Mouse (Mus musculus) erythroblast, embryonic 14.5 days (primary cell): ENCODE measurements at regions not wholly inside any gene's neighbourhood (a gene's known extent, or its start where the extent isn't known, plus 50 kb on each side); places are given as distances from the start of the nearest gene placed in this dataset.

Experiments
- H3K27me3 ChIP-seq: 2 replicates; pipeline ENCODE4 v1.6.1; 2012; ENCODE audit warnings: inconsistent platforms; ENCODE audit not compliant: control insufficient read depth
- H3K36me3 ChIP-seq: 2 replicates; pipeline ENCODE4 v1.6.1; 2012; ENCODE audit warnings: mild to moderate bottlenecking, inconsistent platforms; ENCODE audit not compliant: control insufficient read depth
- H3K4me1 ChIP-seq: 2 replicates; pipeline ENCODE4 v1.6.1; 2012; ENCODE audit warnings: inconsistent platforms; ENCODE audit not compliant: control insufficient read depth
- H3K4me3 ChIP-seq: replicated peaks from 2 replicates; pipeline ENCODE3; 2012; ENCODE audit warnings: moderate library complexity, mild to moderate bottlenecking, inconsistent platforms
- H3K9me3 ChIP-seq: 2 replicates; pipeline ENCODE4 v1.6.1; 2012; ENCODE audit warnings: low read length, inconsistent platforms, mixed read lengths; ENCODE audit not compliant: control insufficient read depth
- GATA1 ChIP-seq: IDR thresholded peaks from 2 replicates; pipeline ENCODE4 v1.6.1; 2012; ENCODE audit warnings: low read length, inconsistent platforms, mixed read lengths
- TAL1 ChIP-seq: IDR thresholded peaks from 3 replicates; pipeline ENCODE4 v1.6.1; 2012; ENCODE audit warnings: low read length, inconsistent platforms, mixed read lengths

DNA sequence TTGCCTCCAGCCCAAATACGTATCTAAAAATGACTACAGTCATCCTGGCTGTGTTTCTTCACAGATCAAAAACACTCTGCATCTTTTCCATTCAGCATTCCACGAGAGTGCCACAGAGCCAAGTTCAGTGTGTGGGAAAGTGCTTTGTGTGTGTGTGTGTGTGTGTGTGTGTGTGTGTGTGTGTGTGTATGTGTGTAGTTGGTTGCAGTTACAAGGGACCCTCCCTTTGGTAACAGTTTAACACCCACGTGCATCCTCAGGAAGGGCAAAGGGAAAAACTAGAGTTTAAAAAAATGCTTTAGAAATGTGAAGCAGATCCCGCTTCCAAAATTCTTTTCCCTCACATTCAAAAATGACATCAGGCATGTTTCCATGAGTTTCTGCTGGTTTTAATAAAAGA, 582.4 kb downstream of the Ebf1 start:
- TF ChIP-seq TAL1 (no peak), GATA1 (no peak)
- Histone ChIP-seq H3K4me1 (no peaks in the 10 kb centered on the region), H3K27me3 (no peaks in the 10 kb centered on the region), H3K4me3 (no peak overlapping the region), H3K9me3 (no peaks in the 10 kb centered on the region), H3K36me3 (no peaks in the 10 kb centered on the region)

- no peaks in the 10 kb centered on the region for H3K27me3 ChIP-seq
- H3K36me3 ChIP-seq = no peaks in the 10 kb centered on the region
- no peak for TF ChIP-seq GATA1
- TF ChIP-seq TAL1 = no peak
- H3K4me3 ChIP-seq = no peak overlapping the region
- no peaks in the 10 kb centered on the region for H3K9me3 ChIP-seq
- no peaks in the 10 kb centered on the region for H3K4me1 ChIP-seq
Measured at GRCm38 (mm10) chr11:45200714-45201405, 583.7 kb downstream of the Ebf1 start.

DNA sequence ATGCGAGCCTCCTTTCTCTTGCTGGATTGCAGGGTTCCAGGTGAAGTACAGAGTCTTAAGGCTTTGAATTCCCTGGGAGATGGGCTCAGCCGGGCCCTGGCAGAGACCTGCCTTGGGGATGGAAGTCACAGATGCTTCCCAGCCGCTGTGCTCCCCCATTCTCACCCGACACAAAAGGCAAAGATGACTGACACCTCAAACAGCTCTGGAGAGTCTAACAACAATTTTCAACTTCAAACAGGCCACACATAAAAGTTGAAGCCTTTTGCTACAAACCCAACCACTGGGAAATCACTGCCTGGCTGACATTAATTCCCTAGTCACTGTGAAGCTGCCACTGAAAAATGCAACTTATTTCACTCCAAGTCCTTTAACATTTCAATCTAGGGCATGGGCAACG, 586.3 kb downstream of the Ebf1 start:
- no peak overlapping the region for H3K4me3 ChIP-seq
- TF ChIP-seq TAL1 = no peak
- no peak for TF ChIP-seq GATA1

DNA sequence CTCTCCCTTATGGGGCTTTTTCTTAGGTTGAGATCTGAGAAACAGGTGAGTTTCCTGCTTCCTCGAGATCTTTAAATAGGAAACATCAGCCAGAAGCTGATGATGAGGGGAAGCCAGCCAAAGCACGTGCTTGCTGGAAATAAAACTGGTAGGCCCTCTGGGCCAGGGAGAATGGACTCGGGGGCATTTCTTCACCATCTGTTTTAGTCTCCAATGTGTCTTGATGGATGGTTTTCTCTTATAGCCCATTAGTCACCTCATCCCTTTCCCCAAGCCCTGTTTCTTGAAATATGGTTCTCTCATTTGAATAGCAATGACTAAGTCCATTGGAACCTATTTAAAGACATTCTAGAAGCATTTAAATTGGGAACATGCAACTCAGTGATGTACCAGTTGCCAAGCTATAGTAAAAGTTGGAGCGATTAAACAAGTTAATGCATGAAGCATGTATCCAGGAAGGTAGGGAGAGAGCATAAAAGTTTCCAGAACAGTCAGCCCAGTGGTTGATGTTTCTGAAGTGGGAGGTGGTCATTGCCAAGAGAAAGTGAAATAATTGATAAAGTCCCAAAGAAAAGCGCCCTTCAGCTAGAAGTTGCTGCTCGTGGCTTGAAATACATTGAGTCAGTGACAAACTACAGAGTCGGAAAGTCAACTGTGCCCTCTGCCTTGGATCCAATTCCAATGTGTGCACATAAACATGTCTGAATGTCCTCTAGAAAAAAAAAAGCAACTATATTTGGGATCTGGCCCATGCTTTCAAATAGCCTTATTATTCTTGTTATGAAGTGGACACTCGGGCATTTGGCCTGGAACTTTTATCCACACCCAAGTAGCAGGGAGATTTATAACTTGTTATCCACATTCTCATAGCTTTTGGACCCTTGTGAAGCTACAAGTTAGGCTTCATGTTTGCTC, 589.8 kb downstream of the Ebf1 start:
- H3K4me1 ChIP-seq = no peaks in the 10 kb centered on the region
- H3K9me3 ChIP-seq = no peaks in the 10 kb centered on the region
- no peaks in the 10 kb centered on the region for H3K36me3 ChIP-seq
- TF ChIP-seq GATA1 (no peak), TAL1 (no peak)
- no peaks in the 10 kb centered on the region for H3K27me3 ChIP-seq
- no peak overlapping the region for H3K4me3 ChIP-seq

More for the DNA sequence above, 586.3 kb downstream of the Ebf1 start:
- H3K27me3 ChIP-seq = no peaks in the 10 kb centered on the region
- H3K36me3 ChIP-seq = no peaks in the 10 kb centered on the region
- no peaks in the 10 kb centered on the region for H3K4me1 ChIP-seq
- no peaks in the 10 kb centered on the region for H3K9me3 ChIP-seq

DNA sequence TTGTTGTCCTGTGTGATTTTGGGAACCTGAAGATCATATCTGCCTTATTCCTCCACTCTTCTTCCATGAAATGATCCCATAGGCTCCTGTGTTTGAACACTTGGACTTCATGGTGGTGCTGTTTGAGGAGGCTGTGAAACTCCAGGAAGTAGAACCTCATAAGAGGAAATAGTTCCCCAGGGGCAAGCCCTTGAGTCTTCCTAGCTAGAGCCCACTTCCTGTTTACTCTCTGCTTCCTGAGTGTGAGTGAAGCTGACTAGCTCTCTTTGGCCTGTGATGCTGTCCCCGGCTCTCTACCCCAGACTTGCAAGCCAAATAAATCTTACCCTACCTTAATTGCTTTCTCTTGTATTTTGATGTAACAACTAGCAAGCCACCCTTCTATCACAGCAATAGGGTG, 597.0 kb downstream of the Ebf1 start:
- no peaks in the 10 kb centered on the region for H3K9me3 ChIP-seq
- TF ChIP-seq TAL1 (no peak), GATA1 (no peak)
- H3K4me3 ChIP-seq = no peak overlapping the region
- no peaks in the 10 kb centered on the region for H3K36me3 ChIP-seq
- no peaks in the 10 kb centered on the region for H3K4me1 ChIP-seq
- H3K27me3 ChIP-seq = no peaks in the 10 kb centered on the region

DNA sequence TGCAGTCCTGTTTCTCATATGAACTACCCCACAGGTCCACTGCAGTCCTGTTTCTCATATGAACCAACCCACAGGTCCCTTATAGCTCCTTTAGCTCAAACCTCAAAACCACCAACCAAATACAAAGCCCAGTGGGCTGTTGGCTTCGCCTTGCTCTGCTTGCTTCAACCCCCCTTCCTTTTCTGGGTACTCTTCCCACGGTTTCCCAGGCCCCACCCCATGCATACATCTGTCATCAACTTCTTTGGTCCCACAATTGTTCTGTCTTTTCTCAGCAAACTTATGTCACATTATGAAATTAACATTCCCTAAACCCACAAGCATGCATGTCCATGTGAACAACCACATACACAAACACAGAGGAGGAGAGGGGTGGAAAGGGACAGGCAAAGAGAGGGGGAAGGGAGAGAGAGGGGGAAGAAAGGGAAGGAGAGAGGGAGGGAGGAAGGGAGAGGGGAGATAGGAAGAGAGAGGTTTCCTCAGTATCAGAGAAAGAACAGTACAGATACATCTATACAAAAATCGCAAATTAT, 599.9 kb downstream of the Ebf1 start:
- H3K4me1 ChIP-seq = no peaks in the 10 kb centered on the region
- no peaks in the 10 kb centered on the region for H3K36me3 ChIP-seq
- no peaks in the 10 kb centered on the region for H3K9me3 ChIP-seq
- no peak overlapping the region for H3K4me3 ChIP-seq
- TF ChIP-seq GATA1 (no peak), TAL1 (no peak)
- no peaks in the 10 kb centered on the region for H3K27me3 ChIP-seq

DNA sequence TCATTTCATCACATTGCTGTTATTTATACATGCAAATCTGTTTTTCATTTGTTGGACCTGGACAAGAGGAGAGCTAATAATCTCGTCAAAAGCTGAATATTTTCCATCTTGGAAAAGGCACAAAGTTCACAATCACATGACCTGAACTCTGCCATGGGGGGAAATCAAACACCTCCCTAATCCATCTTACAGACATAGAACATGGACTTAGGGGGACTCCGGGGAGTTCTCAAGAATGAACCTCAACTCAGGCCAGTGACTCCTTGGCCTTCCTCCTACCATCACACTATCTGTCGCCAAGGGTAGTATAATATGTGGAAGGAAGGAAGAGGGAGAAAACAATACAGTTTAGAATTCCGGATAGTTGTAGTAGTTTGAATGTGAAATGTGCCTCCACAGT, 602.1 kb downstream of the Ebf1 start:
- H3K36me3 ChIP-seq = no peaks in the 10 kb centered on the region
- H3K4me1 ChIP-seq = no peaks in the 10 kb centered on the region
- no peak overlapping the region for H3K4me3 ChIP-seq
- no peaks in the 10 kb centered on the region for H3K27me3 ChIP-seq
- TF ChIP-seq GATA1 (no peak), TAL1 (no peak)
- no peaks in the 10 kb centered on the region for H3K9me3 ChIP-seq

DNA sequence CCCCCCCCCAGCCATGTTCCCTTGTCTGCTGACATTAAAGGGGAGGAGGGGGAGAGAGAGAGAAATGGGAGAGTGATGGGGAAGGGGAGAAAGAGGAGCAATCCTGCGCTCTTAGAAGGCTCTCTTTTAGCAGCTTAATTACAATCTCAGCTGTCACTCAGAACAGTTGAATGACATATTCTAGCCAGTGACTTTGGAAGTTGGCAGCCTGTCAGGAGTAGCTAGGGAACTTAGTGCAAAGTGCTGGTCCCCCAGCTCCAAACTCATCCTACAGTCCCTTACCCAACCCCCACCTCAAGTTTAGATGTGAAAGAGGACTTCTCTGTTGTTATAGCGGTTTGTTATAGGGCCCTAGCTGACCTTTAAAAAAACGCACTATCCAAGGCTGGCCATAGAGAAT, 604.9 kb downstream of the Ebf1 start:
- no peaks in the 10 kb centered on the region; the same call in 1 of the 2 replicates for H3K9me3 ChIP-seq
- H3K36me3 ChIP-seq = no peaks in the 10 kb centered on the region
- no peaks in the 10 kb centered on the region for H3K27me3 ChIP-seq
- H3K4me3 ChIP-seq = no peak overlapping the region
- H3K4me1 ChIP-seq = no peaks in the 10 kb centered on the region
- no peak for TF ChIP-seq GATA1
- no peak for TF ChIP-seq TAL1
